Mouse (Mus musculus): ENCODE data around the gene Synpr.
A peak's percentile ranks its signal among the peaks of the same experiment; 100 is the strongest.
"Not testable (repeated sequence)": the region's sequence is repeated elsewhere in the genome, so short reads cannot be mapped to it uniquely, and the experiment has no call there.

The Synpr gene

DNA sequence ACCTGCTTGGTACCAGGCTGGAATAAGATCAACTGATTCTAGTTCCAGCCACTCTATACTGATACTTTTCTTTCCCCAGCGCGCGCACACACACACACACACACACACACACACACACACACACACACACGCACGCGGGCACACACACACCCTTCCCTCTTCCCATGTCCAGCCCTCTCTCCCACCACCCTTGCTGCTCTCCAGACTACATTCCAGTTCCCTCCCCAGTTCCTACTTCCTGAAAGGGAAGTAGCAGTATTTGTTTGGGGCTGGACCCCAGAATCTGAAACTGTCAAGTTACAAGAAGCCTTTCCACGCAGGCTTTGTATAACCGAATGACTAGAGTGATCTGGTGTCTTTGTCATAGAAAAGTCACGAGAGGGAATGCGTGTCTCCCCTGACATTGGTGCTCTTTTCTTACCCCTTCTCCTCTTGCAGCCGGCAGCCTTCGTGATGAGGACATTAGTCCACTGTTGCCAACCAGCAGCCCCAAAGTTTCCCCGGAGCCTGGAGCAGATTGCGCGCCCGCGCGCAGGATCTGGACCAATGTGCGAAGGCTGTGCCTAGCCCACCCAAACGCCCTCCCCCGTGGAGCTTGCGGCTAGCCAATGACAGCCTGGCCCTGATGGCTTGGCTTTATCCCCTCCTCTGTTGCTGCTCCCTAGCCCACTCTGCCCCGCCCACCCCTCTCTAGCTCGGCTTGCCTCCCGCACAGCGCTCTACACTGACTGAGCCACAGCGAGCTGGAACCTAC lies at the start of gene Synpr:
Gene Synpr (plus strand): TSS at position 690 of the 754 bp plus-strand sequence.
- peak; percentile 73 for DNase-seq (ENCODE audit: extremely low spot score, low read depth, low spot score)

- DNase-seq (ENCODE audit: extremely low spot score, low read depth, low spot score), result peak; percentile 31
These were observed 47.7 kb upstream of the Synpr start for GRCm38 (mm10) chr14:13236929-13237328.

GRCm38 (mm10) chr14:13247431-13247830 lies 37.1 kb upstream of the Synpr start:
- no peak for DNase-seq (ENCODE audit: extremely low spot score, low read depth, low spot score)

DNA sequence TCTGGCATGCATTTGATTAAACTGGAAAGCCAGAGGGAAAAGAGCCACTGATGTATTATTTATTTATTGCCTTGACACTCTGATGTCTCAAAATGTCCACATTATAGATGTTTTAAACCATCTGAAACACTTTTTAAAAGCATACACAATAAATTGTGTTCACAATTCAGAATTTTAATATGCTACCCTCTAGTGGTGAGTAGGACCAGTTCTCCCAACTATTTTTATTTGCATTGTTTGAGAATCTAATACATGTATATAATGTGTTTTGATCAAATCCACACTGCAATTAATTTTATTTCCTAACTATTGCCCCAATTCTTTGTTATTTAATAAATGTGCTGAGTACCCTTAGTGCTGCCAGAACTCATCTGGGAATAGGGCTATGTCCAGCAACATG lies 35.2 kb upstream of the Synpr start:
- no peak for DNase-seq (ENCODE audit: extremely low spot score, low read depth, low spot score)

- DNase-seq (ENCODE audit: extremely low spot score, low read depth, low spot score), result no peak
These were observed 32.0 kb upstream of the Synpr start for GRCm38 (mm10) chr14:13252594-13252993.

DNA sequence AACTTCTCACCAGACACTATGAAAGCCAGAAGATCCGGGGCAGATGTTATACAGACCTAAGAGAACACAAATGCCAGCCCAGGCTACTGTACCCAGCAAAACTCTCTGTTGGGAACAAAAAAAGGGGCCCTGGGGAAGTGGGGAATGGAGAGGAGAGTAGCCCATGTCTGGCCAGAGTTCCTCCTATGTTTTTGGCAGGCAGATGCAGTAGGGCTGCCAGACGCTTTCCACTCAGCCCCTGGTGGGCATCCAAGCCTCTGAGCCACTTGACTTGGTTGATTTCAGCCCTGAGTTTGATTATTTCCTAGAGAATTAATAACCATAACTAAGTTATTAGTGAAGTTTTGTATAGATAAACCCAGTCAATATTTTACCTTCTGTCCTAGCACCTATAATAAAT lies 29.8 kb upstream of the Synpr start:
- DNase-seq (ENCODE audit: extremely low spot score, low read depth, low spot score), result not testable (repeated sequence)

DNA sequence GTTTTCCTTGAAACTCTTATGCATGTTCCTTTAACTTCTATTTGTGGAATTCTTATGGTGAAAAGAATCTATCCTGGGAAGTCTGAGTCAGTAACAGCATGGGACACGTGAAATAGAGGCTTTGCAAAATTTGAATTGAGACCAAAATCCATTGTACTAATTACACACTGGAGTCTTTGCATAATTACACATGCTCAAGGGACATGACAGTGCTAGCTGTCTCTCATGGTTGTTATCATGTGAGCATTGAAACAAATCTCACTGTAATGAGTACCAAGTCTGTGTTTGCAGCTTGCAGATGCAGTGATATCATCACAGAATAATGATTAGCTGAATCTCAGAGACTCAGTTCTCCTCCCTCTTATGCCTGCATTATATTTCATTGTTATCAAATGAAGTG lies 22.2 kb upstream of the Synpr start:
- no peak for DNase-seq (ENCODE audit: extremely low spot score, low read depth, low spot score)

DNA sequence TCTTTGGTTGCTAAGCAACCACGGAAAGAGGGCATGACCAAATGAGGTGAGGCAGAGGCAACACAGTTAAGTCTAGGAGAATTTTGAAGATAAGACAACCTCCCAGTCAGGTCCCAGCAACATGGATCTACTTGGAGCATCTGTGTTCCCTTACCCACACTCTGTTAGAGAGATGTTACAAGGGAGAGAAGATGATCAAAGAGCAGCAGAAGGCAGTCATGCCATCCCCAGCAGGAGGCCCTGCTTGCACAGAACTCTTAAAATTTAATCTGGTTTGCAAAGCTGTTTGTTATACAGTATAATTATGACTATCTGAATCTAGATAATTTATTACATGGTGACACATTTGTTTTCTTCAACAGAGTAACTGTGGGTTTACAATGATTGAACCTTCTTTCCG lies 18.2 kb upstream of the Synpr start:
- DNase-seq (ENCODE audit: extremely low spot score, low read depth, low spot score), result no peak

DNA sequence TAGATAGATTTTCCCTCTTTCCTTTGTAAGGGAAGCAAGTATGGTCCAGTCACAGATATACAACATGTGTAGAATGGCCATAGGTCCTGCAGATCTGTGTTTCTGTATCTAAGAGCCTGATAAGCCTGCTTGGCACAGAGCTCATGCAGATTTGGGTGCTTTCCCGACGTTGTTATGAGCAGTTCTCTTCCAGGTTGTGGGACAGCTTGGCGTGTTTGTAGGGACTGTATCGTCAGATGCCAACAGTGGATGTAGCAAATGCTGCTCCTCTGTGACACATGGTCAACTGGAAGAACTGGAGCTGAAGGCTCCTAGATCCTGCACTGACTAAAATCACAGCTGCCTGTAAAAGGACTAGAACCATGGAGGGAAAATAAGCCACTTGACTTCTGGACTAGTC lies 17.4 kb upstream of the Synpr start:
- DNase-seq (ENCODE audit: extremely low spot score, low read depth, low spot score), result no peak

DNA sequence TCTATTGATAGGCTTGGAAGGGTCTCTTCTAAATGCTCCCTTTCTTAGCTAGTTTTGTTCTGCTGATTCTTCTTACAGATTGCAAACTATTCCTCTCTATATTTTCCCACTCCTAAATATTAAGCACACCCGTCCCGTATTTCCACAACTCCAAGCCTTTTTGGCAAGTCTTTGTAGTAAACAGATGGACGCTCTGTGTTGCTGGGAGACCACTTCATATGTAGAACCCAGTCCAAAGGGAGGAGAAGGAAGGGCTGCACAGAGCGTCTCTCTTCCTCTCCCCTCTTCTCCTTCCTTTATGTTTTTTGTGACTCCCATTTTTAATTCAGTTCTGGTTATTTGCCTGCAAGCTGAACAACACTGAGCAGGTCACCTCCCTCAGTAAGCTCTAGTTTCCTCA lies 1.4 kb upstream of the Synpr start:
- DNase-seq (ENCODE audit: extremely low spot score, low read depth, low spot score), result no peak

DNA sequence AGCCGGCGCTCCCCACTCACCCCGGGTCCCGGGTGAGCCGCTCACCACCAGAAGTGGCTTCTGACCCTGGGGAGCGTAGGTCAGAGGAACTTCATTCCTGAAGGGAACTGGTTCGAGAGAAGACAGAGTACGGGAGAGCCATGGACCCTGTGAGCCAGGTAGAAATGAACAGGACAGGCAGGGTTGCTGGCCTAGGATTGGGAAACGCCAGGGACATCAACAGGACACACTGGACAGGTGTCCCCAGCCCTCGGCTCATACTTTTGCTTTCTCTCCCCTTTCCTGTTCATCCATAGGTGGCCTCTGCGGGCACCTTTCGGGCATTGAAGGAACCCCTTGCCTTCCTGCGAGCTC lies 242 bp downstream of the Synpr start:
- DNase-seq (ENCODE audit: extremely low spot score, low read depth, low spot score), result no peak

- no peak for DNase-seq (ENCODE audit: extremely low spot score, low read depth, low spot score)
These were observed 956 bp downstream of the Synpr start for GRCm38 (mm10) chr14:13285341-13286130.

GRCm38 (mm10) chr14:13294200-13294599 lies 9.6 kb downstream of the Synpr start:
- no peak for DNase-seq (ENCODE audit: extremely low spot score, low read depth, low spot score)

DNA sequence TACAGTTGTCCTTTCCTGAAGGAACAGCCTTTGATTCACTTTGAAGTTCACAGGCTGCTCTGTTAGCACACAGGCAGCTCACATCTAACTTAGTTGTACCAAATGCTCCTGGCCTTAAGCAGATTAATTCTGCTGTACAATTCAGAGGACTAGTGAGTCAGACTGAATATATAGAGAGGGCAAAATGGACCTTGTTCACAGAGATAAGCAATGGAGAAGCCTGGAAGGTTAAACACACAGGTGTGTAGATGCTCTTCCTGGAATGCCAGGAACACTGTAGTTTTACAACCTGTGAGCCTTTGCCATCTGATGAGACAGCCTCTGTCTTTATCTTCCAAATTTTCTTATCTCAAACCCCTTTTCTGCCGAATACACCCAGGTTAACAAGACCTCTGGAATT lies 29.7 kb downstream of the Synpr start:
- DNase-seq (ENCODE audit: extremely low spot score, low read depth, low spot score), result no peak

- no peak for DNase-seq (ENCODE audit: extremely low spot score, low read depth, low spot score)
These were observed 43.9 kb downstream of the Synpr start for GRCm38 (mm10) chr14:13328461-13328860.

GRCm38 (mm10) chr14:13332497-13333306 lies 48.1 kb downstream of the Synpr start:
- DNase-seq (ENCODE audit: extremely low spot score, low read depth, low spot score), result no peak

- no peak for DNase-seq (ENCODE audit: extremely low spot score, low read depth, low spot score)
These were observed 48.8 kb downstream of the Synpr start for GRCm38 (mm10) chr14:13333372-13333771.

DNA sequence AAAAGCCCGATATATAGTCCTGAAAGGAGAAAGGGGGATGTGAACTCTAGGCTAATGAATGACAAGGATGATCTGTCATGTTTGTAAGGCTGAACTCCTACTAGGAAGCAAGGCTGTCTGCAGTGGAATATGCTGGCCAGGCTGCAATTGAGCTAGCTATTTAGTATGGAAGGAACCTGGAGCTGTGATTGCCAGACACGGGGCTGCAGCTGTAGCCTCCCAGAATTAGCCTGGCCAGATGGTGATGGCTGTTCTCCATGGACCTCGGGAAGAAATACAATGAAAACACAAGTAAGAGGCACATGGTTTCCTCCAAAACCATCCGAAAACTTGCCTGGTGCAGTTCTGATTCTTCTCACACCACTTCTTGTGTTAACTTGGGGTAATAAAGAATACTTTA lies 51.6 kb downstream of the Synpr start:
- DNase-seq (ENCODE audit: extremely low spot score, low read depth, low spot score), result no peak

DNA sequence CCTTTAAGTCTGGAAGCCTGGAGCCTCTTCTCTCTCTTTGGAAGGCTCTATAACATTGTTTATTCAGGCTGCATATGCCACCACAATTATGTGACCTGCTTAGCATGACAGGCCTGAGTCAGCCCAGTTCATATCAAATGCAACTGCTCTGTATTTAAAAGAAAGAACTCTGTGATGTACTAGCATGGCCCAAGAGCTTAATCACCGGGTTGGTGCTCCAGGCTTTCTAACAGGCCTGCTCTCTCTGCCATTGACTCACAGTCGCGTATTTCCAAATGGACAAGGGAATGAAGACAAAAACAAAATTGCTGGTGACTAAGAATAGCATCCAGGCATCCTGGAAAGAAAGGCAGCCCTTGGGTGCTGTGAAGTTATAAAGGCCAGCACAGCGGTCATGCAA lies 56.1 kb downstream of the Synpr start:
- DNase-seq (ENCODE audit: extremely low spot score, low read depth, low spot score), result no peak

GRCm38 (mm10) chr14:13344240-13344639 lies 59.7 kb downstream of the Synpr start:
- no peak for DNase-seq (ENCODE audit: extremely low spot score, low read depth, low spot score)

- DNase-seq (ENCODE audit: extremely low spot score, low read depth, low spot score), result no peak
These were observed 64.7 kb downstream of the Synpr start for GRCm38 (mm10) chr14:13349170-13349865.
